Mouse (Mus musculus) forebrain, embryonic 12.5 days (tissue): ENCODE results near the gene Cgref1. TPM values are rescaled to one million over a fixed set of nuclear protein-coding genes. Genes with fewer than 3 reads are reported as not detected.
A peak's percentile ranks its signal among the peaks of the same experiment; 100 is the strongest.

Experiments used
- ATAC-seq: fragments of 200-750 bp; cut with Nextera tagmentation; 2 replicates; pipeline ENCODE4 v1.8.0; 2017; ENCODE audit warnings: moderate TSS enrichment; ENCODE audit not compliant: low FRiP score
- H3K27ac ChIP-seq: fragments of 300-500 bp; sonication (generic); 2 replicates; pipeline ENCODE4 v1.5.1; 2016; ENCODE audit warnings: mild to moderate bottlenecking
- H3K27me3 ChIP-seq: fragments of 300-500 bp; sonication (generic); 2 replicates; pipeline ENCODE4 v1.6.1; 2016; ENCODE audit warnings: mild to moderate bottlenecking
- H3K36me3 ChIP-seq: fragments of 300-500 bp; sonication (generic); replicated peaks from 2 replicates; pipeline ENCODE4 v1.6.1; 2016; ENCODE audit warnings: mild to moderate bottlenecking
- H3K4me1 ChIP-seq: fragments of 300-500 bp; sonication (generic); 2 replicates; pipeline ENCODE4 v1.6.1; 2016
- H3K4me2 ChIP-seq: fragments of 300-500 bp; sonication (generic); 2 replicates; pipeline ENCODE4 v1.6.1; 2016; ENCODE audit warnings: mild to moderate bottlenecking, moderate library complexity
- H3K4me3 ChIP-seq: fragments of 300-500 bp; sonication (generic); replicated peaks from 2 replicates; pipeline ENCODE4 v1.5.1; 2016; ENCODE audit warnings: mild to moderate bottlenecking
- H3K9ac ChIP-seq: fragments of 300-500 bp; sonication (generic); 2 replicates; pipeline ENCODE4 v1.6.1; 2016; ENCODE audit warnings: mild to moderate bottlenecking
- H3K9me3 ChIP-seq: fragments of 300-500 bp; sonication (generic); 2 replicates; pipeline ENCODE4 v1.6.1; 2016
- WGBS: fragments of 180-500 bp; shearing (Covaris S2); methylation state at CpG from one replicate; pipeline ENCODE4 v1.1.7; 2016; 5-methylcytosine and 5-hydroxymethylcytosine counted together
- polyA plus RNA-seq: library from polyadenylated mRNA; unstranded; fragments of >200 nt; fragmentation: Nextera tagmentation; extraction: Ambion mirVana; gene quantifications from 2 replicates; pipeline ENCODE4 v1.2.1, GENCODE M21; 2016

Gene Cgref1
- polyA plus RNA-seq, 1 experiment from 2014 or later = 7.3 TPM

DNA sequence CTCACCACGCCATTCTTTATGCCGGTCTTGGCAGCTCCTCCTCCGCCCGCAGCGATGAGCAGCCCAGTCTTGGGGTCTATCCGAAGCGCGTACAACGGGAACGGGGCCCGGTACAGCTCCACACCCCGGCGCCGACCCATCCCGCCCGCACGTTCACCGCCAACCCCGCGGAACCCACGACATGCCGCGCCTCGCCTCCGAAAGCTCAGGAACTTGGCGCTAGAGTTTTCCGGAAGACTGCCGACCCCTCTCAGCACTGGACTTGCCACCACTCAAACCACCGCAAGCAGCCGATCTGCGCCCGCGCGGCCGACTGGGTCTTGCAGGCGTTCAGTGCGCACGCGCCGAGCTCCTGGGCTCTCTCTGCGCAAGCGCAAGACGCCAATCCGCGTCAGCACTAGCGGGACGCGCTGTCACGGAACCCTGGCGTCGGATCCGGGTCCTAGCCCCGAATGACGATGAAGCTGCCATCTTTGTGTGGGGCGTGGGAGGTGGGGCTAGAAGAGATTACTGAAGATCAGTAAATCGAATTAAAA is 14.6 kb upstream of the Cgref1 start, which contains the start of gene Preb:
Gene Preb (minus strand): TSS at position 396 of the 536 bp plus-strand sequence.
- H3K9ac ChIP-seq = peak within 1 kb of the TSS; percentile 89
- H3K4me3 ChIP-seq = peak within 1 kb of the TSS; percentile 78
- H3K36me3 ChIP-seq = peaks cover 24% of the 10 kb centered on the region
- peaks cover 21% of the 10 kb centered on the region for H3K4me1 ChIP-seq
- H3K27me3 ChIP-seq = 0 out of 2 replicates have a peak, but pooled peaks cover 3% of the 10 kb centered on the region
- WGBS = under 1% methylated on average over 56 of the region's 56 CpGs
- peak within 1 kb of the TSS; percentile 88 for H3K27ac ChIP-seq
- peak; percentile 95 for ATAC-seq
- H3K4me2 ChIP-seq = peak within 1 kb of the TSS; percentile 86
- H3K9me3 ChIP-seq = no peaks in the 10 kb centered on the region

DNA sequence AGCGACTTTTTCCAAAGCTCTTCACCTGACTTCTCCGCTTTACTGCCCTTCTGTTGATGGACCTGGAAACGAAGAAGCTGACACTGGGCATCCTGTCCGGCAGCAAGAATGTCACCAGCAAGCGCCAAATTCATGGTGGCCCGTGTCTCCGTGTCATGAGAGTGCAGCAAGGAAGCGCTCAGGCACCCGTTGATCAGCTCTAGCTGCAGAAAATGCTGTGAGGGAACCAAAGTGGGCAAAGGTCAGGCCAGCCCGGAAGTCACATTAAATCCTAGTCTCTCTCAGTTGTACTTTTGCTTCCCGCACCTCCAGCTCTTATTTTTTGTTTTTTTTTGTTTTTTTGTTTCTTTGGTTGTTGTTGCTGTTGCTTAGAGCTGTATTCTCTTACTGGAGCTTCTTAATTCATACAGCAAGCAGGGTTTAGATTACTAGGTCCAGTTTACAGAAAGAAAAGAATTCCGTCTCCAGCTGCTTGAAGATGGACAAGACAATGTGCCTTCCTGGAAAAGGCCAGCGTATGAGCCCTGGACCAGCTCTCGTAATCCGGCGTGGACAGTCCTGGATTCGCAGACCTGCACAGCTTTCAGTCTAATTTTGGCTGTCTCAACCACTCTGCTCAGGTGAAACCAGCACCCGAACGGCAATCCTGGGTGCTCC is 13.9 kb upstream of the Cgref1 start:
- H3K9me3 ChIP-seq = no peaks in the 10 kb centered on the region
- peak overlapping the region; percentile 89 for H3K9ac ChIP-seq
- peaks cover 31% of the 10 kb centered on the region for H3K36me3 ChIP-seq
- peak overlapping the region; percentile 86 for H3K4me2 ChIP-seq
- 43% methylated on average over 19 of the region's 19 CpGs for WGBS
- H3K27me3 ChIP-seq = 0 out of 2 replicates have a peak, but pooled peaks cover 3% of the 10 kb centered on the region
- H3K27ac ChIP-seq = peak overlapping the region; percentile 88
- H3K4me3 ChIP-seq = peak overlapping the region; percentile 78
- H3K4me1 ChIP-seq = peaks cover 21% of the 10 kb centered on the region
- no peak for ATAC-seq

DNA sequence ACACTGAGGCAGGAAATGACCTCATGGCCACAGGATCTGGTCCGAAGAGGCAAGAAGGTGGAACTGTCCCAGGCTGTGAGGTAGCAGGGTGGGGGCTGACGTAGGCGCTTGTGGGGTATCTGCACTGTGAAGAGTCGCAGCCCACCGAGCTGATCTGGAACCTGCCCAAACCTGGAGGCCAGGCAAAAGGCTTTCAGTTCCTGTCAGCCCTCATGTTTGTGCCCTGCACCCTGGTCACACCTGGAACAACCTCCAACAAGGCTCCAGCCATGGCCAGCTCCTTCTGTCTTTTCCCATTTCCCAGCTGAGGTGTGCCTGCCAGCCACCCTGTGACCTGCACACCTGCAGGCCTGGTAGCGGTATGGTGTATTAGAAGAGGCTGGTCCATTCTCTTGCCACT is 12.5 kb upstream of the Cgref1 start:
- Histone ChIP-seq H3K4me3 (no peak overlapping the region), H3K4me1 (peaks cover 21% of the 10 kb centered on the region), H3K27ac (no peak overlapping the region), H3K27me3 (0 out of 2 replicates have a peak, but pooled peaks cover 3% of the 10 kb centered on the region), H3K4me2 (peak overlapping the region; percentile 6; the same call in 1 of the 2 replicates), H3K36me3 (peaks cover 45% of the 10 kb centered on the region), H3K9me3 (no peaks in the 10 kb centered on the region), H3K9ac (no peak overlapping the region)
- ATAC-seq = no peak
- WGBS = 93% methylated on average over 6 of the region's 6 CpGs

DNA sequence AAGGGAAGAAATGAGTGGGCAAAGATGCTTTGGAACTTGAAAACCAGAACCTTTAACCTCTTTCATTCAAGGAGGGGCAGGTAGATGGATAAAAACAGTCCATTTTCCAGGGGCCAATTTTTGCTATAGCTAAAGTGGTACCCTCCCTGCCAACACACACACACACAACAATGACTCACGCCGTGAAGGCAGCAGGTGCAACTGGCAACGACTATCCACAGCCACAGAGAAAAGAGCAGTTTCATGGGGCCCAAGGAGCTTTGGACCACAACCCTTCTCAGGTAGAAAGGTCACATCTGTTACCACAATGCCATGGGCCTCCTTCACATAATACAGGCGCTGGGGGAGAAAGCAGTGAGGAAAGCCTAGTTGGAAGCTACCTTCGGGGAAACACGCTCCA is 10.4 kb upstream of the Cgref1 start:
- Histone ChIP-seq H3K27me3 (no peaks in the 10 kb centered on the region), H3K4me2 (no peak overlapping the region), H3K9me3 (no peaks in the 10 kb centered on the region), H3K36me3 (peaks cover 61% of the 10 kb centered on the region), H3K27ac (no peak overlapping the region), H3K4me1 (peaks cover 21% of the 10 kb centered on the region), H3K9ac (no peak overlapping the region), H3K4me3 (no peak overlapping the region)
- ATAC-seq = no peak
- 95% methylated on average over 6 of the region's 6 CpGs for WGBS

DNA sequence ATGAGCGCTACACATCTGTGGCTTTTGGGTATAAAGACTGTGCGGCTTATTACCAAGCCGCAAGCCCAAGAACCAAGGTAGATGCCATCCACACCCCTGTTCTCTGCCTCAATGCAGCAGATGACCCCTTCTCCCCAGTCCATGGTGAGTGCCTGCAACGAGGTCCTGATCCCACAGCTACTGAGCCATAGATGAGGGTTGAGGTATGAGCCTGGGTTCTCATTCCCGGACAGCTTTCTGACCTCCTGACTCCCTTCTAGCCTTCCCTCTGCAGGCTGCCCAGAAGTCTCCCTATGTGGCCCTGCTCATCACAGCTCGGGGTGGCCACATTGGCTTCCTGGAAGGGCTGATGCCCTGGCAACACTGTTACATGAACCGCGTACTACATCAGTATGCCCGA is 9.2 kb upstream of the Cgref1 start:
- 94% methylated on average over 9 of the region's 9 CpGs for WGBS
- peaks cover 61% of the 10 kb centered on the region for H3K36me3 ChIP-seq

DNA sequence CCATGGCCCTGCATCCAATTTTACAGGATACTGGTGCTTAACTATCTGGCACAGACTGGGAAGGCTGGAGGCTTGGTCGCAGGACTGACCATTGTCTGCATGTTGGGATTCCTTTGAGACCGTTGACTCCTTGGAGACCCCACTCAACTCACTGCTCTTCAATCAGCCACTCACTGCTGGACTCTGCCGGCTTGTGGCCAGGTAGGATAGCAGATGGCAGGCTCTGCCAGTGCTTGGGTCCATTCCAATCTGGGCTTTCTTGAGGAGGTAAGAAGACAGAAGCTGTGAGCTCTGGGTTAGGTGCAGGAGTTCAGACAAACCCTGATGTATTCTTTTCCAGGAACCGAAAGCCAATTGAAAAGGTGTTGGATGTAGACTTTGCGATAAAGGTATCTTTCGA is 8.7 kb upstream of the Cgref1 start:
- Histone ChIP-seq H3K4me1 (peaks cover 30% of the 10 kb centered on the region), H3K27ac (no peak overlapping the region), H3K4me3 (no peak overlapping the region), H3K36me3 (peaks cover 61% of the 10 kb centered on the region), H3K9me3 (no peaks in the 10 kb centered on the region), H3K4me2 (no peak overlapping the region), H3K27me3 (no peaks in the 10 kb centered on the region), H3K9ac (no peak overlapping the region)
- ATAC-seq = no peak
- 98% methylated on average over 6 of the region's 6 CpGs for WGBS

More for the DNA sequence above, 9.2 kb upstream of the Cgref1 start:
- Histone ChIP-seq H3K9ac (no peak overlapping the region), H3K9me3 (no peaks in the 10 kb centered on the region), H3K27me3 (no peaks in the 10 kb centered on the region), H3K27ac (no peak overlapping the region), H3K4me3 (no peak overlapping the region), H3K4me1 (peaks cover 28% of the 10 kb centered on the region), H3K4me2 (no peak overlapping the region)
- no peak for ATAC-seq

DNA sequence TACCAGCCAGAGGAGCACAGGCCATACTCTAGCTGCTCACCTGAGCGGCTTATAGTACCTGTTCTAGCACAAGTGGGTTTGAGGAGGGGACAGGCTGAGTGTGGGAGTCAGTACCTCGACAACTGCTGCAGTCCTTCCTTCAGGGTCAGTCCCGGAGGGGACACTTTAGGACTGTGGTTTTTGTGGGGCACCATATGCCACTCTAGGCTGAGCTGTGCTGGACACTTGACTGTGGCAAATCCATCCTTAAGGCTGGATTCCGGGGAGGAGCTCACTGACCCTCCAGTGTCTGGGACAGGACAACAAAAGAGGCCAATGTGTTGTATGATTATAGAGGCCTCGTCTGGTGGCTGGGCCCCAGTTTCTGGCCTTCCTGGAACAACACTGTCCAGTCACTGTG is 7.2 kb upstream of the Cgref1 start:
- Histone ChIP-seq H3K36me3 (peaks cover 53% of the 10 kb centered on the region), H3K9ac (no peak overlapping the region), H3K4me1 (peaks cover 17% of the 10 kb centered on the region), H3K9me3 (no peaks in the 10 kb centered on the region), H3K27ac (no peak overlapping the region), H3K4me3 (no peak overlapping the region), H3K27me3 (no peaks in the 10 kb centered on the region), H3K4me2 (no peak overlapping the region)
- WGBS = 86% methylated on average over 5 of the region's 5 CpGs
- ATAC-seq = no peak

DNA sequence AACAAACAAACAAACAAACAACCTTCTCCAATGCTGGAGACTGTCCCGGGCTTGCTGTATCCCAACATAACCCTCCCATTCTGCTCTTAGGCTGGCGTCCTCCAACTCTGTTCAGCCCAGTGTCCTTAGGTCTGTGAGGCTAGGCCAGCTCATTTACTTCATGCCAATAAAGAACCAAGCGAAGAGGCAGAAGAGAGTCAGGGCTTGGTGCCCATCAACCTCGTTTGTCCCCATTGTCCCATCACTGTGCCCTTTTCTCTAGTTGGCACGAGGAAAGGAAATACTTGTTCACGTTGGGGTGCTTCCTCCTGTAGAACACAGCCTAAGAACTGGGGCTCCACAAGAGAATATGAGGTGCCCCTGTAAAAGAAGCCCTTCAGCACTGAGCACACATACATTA is 6.3 kb upstream of the Cgref1 start:
- Histone ChIP-seq H3K4me2 (no peak overlapping the region), H3K4me1 (peaks cover 14% of the 10 kb centered on the region), H3K9ac (no peak overlapping the region), H3K4me3 (no peak overlapping the region), H3K27me3 (0 out of 2 replicates have a peak, but pooled peaks cover 5% of the 10 kb centered on the region), H3K9me3 (no peaks in the 10 kb centered on the region), H3K36me3 (peaks cover 48% of the 10 kb centered on the region), H3K27ac (no peak overlapping the region)
- no peak for ATAC-seq
- 83% methylated on average over 6 of the region's 6 CpGs for WGBS

DNA sequence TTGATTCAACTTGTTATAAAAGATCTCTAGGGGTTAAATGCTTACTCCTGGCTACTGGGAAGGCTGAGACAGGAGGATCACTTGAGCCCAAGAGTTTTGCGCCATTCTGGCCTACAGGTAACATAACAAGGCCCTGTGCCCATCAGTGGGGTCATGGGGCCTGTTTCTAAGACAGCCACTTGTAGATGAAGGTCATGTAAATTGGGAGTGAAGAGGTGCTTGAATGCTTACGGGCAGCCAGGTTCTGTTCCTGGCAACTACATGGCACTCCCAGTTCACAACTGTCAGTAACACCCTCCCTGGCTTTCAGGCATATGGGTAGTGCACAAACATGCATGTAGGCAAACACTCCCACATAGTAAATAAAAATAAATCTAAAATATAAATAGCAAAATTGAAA is 5.5 kb upstream of the Cgref1 start:
- Histone ChIP-seq H3K27me3 (0 out of 2 replicates have a peak, but pooled peaks cover 10% of the 10 kb centered on the region), H3K4me2 (no peak overlapping the region), H3K9ac (no peak overlapping the region), H3K9me3 (no peaks in the 10 kb centered on the region), H3K27ac (no peak overlapping the region), H3K36me3 (peaks cover 46% of the 10 kb centered on the region), H3K4me1 (peaks cover 14% of the 10 kb centered on the region), H3K4me3 (no peak overlapping the region)
- ATAC-seq = no peak
- 89% methylated on average over 2 of the region's 2 CpGs for WGBS

DNA sequence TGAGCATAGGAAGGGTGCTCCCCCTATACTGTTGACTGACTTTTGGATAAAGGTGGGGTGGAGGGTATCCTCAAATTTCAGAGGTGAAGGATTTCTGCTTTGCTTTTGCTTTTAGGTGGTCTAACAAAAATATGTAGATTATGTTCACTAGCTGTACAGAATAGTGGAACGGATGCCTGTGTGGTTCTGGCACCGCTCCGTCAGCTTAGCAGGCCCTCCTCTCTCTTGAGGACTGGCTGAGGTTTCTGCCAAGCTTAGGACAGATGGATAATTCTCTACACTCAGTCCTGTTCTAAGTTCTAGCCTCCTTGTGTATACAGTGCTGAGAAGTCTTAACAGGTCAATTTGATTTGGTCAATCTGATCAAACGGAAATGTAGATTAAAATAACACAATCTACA is 5.1 kb upstream of the Cgref1 start:
- Histone ChIP-seq H3K36me3 (peaks cover 41% of the 10 kb centered on the region), H3K9me3 (no peaks in the 10 kb centered on the region), H3K4me1 (peaks cover 15% of the 10 kb centered on the region), H3K4me3 (peak overlapping the region; percentile 54), H3K4me2 (peak overlapping the region; percentile 79), H3K9ac (peak overlapping the region; percentile 57), H3K27me3 (peaks cover 12% of the 10 kb centered on the region; the same call in 1 of the 2 replicates), H3K27ac (peak overlapping the region; percentile 27; the same call in 1 of the 2 replicates)
- WGBS = 74% methylated on average over 4 of the region's 4 CpGs
- no peak for ATAC-seq

DNA sequence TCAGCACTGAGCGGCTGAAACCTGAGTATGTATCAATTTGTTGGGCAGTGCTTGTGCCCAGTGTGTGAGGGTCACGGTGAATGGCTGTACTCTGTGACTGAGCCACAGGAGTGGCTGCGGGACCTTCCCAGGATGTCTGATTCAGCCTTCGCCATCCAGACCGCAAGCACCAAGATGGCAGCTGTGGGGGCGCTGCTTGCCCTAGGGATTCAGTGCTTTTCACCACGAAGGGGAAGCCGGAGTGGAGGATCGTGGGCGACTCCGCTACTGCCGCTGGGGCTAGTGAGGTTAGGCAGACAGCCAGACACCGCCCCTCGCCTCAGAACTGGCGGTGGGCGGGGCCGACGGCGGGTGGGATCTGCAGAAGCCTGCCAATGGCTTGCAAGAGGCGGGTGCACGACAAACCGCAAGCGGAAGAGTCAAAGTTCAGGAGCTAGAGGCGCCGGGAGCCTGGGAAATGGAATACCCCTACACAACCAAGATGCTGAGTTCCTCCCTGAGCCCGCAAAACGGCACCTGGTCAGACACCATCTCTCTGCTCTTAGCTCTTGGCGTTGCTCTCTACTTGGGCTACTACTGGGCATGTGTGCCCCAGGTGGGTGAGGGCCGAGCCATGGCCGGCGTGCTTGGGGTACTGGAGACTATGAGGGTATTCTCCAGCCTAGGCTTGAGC is 4.4 kb upstream of the Cgref1 start:
- peak; percentile 89 for ATAC-seq
- 0% methylated on average over 31 of the region's 31 CpGs for WGBS
- peaks cover 22% of the 10 kb centered on the region for H3K4me1 ChIP-seq
- H3K9me3 ChIP-seq = no peaks in the 10 kb centered on the region
- peaks cover 35% of the 10 kb centered on the region for H3K36me3 ChIP-seq
- H3K27me3 ChIP-seq = peaks cover 19% of the 10 kb centered on the region; the same call in 1 of the 2 replicates
- peak overlapping the region; percentile 57 for H3K9ac ChIP-seq
- peak overlapping the region; percentile 27 for H3K27ac ChIP-seq
- peak overlapping the region; percentile 54 for H3K4me3 ChIP-seq
- peak overlapping the region; percentile 79 for H3K4me2 ChIP-seq

DNA sequence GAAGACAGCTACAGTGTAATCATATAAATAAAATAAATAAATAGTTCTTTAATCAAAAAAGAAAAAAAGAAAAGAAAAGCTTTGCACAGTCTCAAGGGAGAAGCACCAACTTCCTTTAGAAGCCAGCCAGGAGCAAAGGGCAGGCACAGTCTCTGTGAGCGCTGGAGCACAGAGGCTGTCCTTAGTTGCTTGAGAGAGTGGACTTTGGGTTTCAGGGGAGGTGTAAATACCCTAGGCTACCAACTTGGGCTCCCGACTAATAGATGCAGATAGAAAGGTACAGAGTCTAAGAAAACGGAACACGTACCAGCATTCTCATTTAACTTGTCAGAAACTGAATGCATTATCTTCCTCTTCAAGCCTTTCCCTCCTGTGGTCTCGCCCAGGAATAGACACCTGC is 3.2 kb upstream of the Cgref1 start:
- no peak overlapping the region for H3K4me2 ChIP-seq
- 73% methylated on average over 5 of the region's 5 CpGs for WGBS
- H3K4me1 ChIP-seq = peaks cover 23% of the 10 kb centered on the region
- peaks cover 20% of the 10 kb centered on the region; the same call in 1 of the 2 replicates for H3K27me3 ChIP-seq
- no peak overlapping the region for H3K27ac ChIP-seq
- peaks cover 23% of the 10 kb centered on the region for H3K36me3 ChIP-seq
- no peak overlapping the region for H3K4me3 ChIP-seq
- H3K9me3 ChIP-seq = no peaks in the 10 kb centered on the region
- no peak overlapping the region for H3K9ac ChIP-seq
- no peak for ATAC-seq
